8 mouse cellular contexts compared by ENCODE assay signal in the genomic region with DNA sequence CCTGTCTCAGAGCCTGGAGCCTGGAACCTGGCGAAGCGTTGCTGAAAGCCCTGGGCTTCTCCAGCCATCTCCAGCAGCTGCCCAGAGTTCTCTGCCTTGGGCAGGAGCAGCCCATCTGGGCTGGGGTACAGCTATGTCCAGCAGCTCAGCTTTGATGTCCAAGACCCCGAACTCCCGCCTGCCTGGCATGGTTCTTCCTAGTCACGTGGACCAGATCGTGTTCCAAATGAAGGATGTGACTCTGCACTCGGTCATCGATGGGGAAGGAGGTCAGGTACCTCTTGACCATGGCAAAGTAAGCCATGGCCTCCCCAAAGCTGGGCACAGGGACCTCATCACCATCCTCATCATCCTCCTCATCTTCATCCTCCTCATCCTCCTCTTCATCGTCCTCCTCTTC. TPM values are rescaled to one million over a fixed set of nuclear protein-coding genes. Genes with fewer than 3 reads are reported as not detected.
DNase-seq lines count a peak whose midpoint lies in the region; ATAC-seq and TF ChIP-seq lines count a peak whose summit lies in the region.

No protein-coding gene starts in this region.

- peaks cover 37% of the 10 kb centered on the region for H3K4me1 ChIP-seq in kidney, adult 2 months (ENCODE audit: control insufficient read depth, insufficient read depth, low read length)
- peaks cover 7% of the 10 kb centered on the region for H3K4me1 ChIP-seq in embryonic fibroblast, embryonic 13.5 days (ENCODE audit: control insufficient read depth, insufficient read depth, low read length)
- H3K4me1 ChIP-seq in intestine, embryonic 16.5 days (ENCODE audit: control insufficient read depth, insufficient read depth, low read length): peaks cover 36% of the 10 kb centered on the region
- peaks cover 54% of the 10 kb centered on the region for H3K4me1 ChIP-seq in midbrain, embryonic 16.5 days (ENCODE audit: control insufficient read depth, insufficient read depth, low read length)

- no peaks in the 10 kb centered on the region for H3K36me3 ChIP-seq in kidney, adult 2 months (ENCODE audit: control insufficient read depth, insufficient read depth, low read length)
- H3K36me3 ChIP-seq in intestine, embryonic 16.5 days (ENCODE audit: control insufficient read depth, insufficient read depth, low read length): no peaks in the 10 kb centered on the region; the same call in 1 of the 2 replicates
- H3K36me3 ChIP-seq in midbrain, embryonic 16.5 days (ENCODE audit: control insufficient read depth, insufficient read depth, low read length): no peaks in the 10 kb centered on the region

- no peak for ATAC-seq in intestine, embryonic 16.5 days
- ATAC-seq in midbrain, embryonic 16.5 days: no peak

- H3K4me2 ChIP-seq in intestine, embryonic 16.5 days (ENCODE audit: low read depth, low read length): peak overlapping the region; percentile 95
- H3K4me2 ChIP-seq in midbrain, embryonic 16.5 days (ENCODE audit: low read length): peak overlapping the region; percentile 100

- peak overlapping the region; percentile 82 for H3K27ac ChIP-seq in kidney, adult 2 months (ENCODE audit: insufficient read depth, low read depth, low read length)
- no peak overlapping the region for H3K27ac ChIP-seq in embryonic fibroblast, embryonic 13.5 days (ENCODE audit: insufficient read depth, low read length)
- H3K27ac ChIP-seq in intestine, embryonic 16.5 days (ENCODE audit: low read length): peak overlapping the region; percentile 90
- H3K27ac ChIP-seq in midbrain, embryonic 16.5 days (ENCODE audit: low read length): no peak overlapping the region

- no peak for TF ChIP-seq POLR2A in kidney, adult 2 months (IDR thresholded peaks at IDR 0.05; ENCODE audit: low read depth, low read length)
- no peak for TF ChIP-seq POLR2A in embryonic fibroblast, embryonic 13.5 days (IDR thresholded peaks at IDR 0.05; ENCODE audit: low read depth, low read length)

- TF ChIP-seq CTCF in kidney, adult 2 months (conservative IDR thresholded peaks at IDR 0.05; ENCODE audit: insufficient read depth, insufficient read length, low read depth, low read length): no peak
- TF ChIP-seq CTCF in embryonic fibroblast, embryonic 13.5 days (IDR thresholded peaks at IDR 0.05; ENCODE audit: borderline replicate concordance, insufficient read depth, low read length): no peak

- peak; percentile 51 for DNase-seq in kidney, adult 2 months
- no peak for DNase-seq in kidney, postnatal 10 days
- DNase-seq in B cell, adult 2 months: no peak
- no peak for DNase-seq in thymus, postnatal 36 days
- DNase-seq in gastrocnemius, postnatal 25 days: no peak

- 29% methylated on average over 9 of the region's 9 CpGs for WGBS in kidney, adult 2 months
- WGBS in intestine, embryonic 16.5 days: 59% methylated on average over 9 of the region's 9 CpGs
- 85% methylated on average over 9 of the region's 9 CpGs for WGBS in midbrain, embryonic 16.5 days

- no peaks in the 10 kb centered on the region for H3K9me3 ChIP-seq in intestine, embryonic 16.5 days (ENCODE audit: control insufficient read depth, low read length)
- no peaks in the 10 kb centered on the region for H3K9me3 ChIP-seq in midbrain, embryonic 16.5 days (replicated peaks; ENCODE audit: control insufficient read depth, low read length, poor library complexity, severe bottlenecking)

- peak overlapping the region; percentile 96 for H3K9ac ChIP-seq in intestine, embryonic 16.5 days (ENCODE audit: low read depth, low read length)
- H3K9ac ChIP-seq in midbrain, embryonic 16.5 days (ENCODE audit: low read depth, low read length): peak overlapping the region; percentile 95

- peak overlapping the region; percentile 72 for H3K4me3 ChIP-seq in kidney, adult 2 months (ENCODE audit: insufficient read depth, low read depth, low read length)
- H3K4me3 ChIP-seq in embryonic fibroblast, embryonic 13.5 days (ENCODE audit: insufficient read depth, low read length): peak overlapping the region; percentile 72
- peak overlapping the region; percentile 84 for H3K4me3 ChIP-seq in intestine, embryonic 16.5 days (ENCODE audit: low read length)
- peak overlapping the region; percentile 91 for H3K4me3 ChIP-seq in midbrain, embryonic 16.5 days (ENCODE audit: low read depth, low read length)

- no peaks in the 10 kb centered on the region for H3K27me3 ChIP-seq in kidney, adult 2 months (replicated peaks; ENCODE audit: control insufficient read depth, insufficient read depth, low read length)
- H3K27me3 ChIP-seq in intestine, embryonic 16.5 days (replicated peaks; ENCODE audit: control insufficient read depth, insufficient read depth, low read length): no peaks in the 10 kb centered on the region
- H3K27me3 ChIP-seq in midbrain, embryonic 16.5 days (ENCODE audit: control insufficient read depth, insufficient read depth, low read depth, low read length): peaks cover 5% of the 10 kb centered on the region; the same call in 1 of the 2 replicates

RNA-seq across cellular contexts. Expression of gene Cenpb, which starts 1.9 kb away (rescaled TPM):
- 95.3 and 105 TPM in 2 replicates for polyA plus RNA-seq in kidney, adult 2 months (2012; rRNA removed)
- 52.2 and 55.0 TPM in 2 replicates for polyA plus RNA-seq in embryonic fibroblast, embryonic 13.5 days (2011; ENCODE audit: insufficient read length, low read depth, missing spikeins)
- 9.5 and 9.7 TPM in 2 replicates for polyA plus RNA-seq in intestine, embryonic 16.5 days (2015; fragmentation: Nextera tagmentation; extraction: Ambion mirVana)
- polyA plus RNA-seq in midbrain, embryonic 16.5 days (2015; fragmentation: Nextera tagmentation; extraction: Ambion mirVana): 11.1 and 11.7 TPM in 2 replicates
- total RNA-seq in gastrocnemius, postnatal 25 days (2021): 10 to 100 TPM; 58.9 to 61.8 TPM

RNA-seq across cellular contexts. Expression of gene Cdc25b, which starts 8.8 kb away (rescaled TPM):
- 12.9 TPM in 2 replicates for polyA plus RNA-seq in kidney, adult 2 months (2012; rRNA removed)
- polyA plus RNA-seq in embryonic fibroblast, embryonic 13.5 days (2011; ENCODE audit: insufficient read length, low read depth, missing spikeins): 19.4 and 33.1 TPM in 2 replicates
- polyA plus RNA-seq in intestine, embryonic 16.5 days (2015; fragmentation: Nextera tagmentation; extraction: Ambion mirVana): 41.2 and 46.4 TPM in 2 replicates
- 16.2 and 18.5 TPM in 2 replicates for polyA plus RNA-seq in midbrain, embryonic 16.5 days (2015; fragmentation: Nextera tagmentation; extraction: Ambion mirVana)
- 1 to 10 TPM; 1.5 to 4.8 TPM for total RNA-seq in gastrocnemius, postnatal 25 days (2021)

RNA-seq across cellular contexts. Expression of gene Spef1, which starts 9.2 kb away (rescaled TPM):
- 4.6 and 5.2 TPM in 2 replicates for polyA plus RNA-seq in kidney, adult 2 months (2012; rRNA removed)
- polyA plus RNA-seq in embryonic fibroblast, embryonic 13.5 days (2011; ENCODE audit: insufficient read length, low read depth, missing spikeins): 4.4 and 10.8 TPM in 2 replicates
- polyA plus RNA-seq in intestine, embryonic 16.5 days (2015; fragmentation: Nextera tagmentation; extraction: Ambion mirVana): 3.1 and 3.6 TPM in 2 replicates
- 9.5 and 11.2 TPM in 2 replicates for polyA plus RNA-seq in midbrain, embryonic 16.5 days (2015; fragmentation: Nextera tagmentation; extraction: Ambion mirVana)
- 1 to 10 TPM; 1.9 to 2.1 TPM for total RNA-seq in gastrocnemius, postnatal 25 days (2021)

RNA-seq across cellular contexts. Expression of gene 1700037H04Rik, which starts 18.1 kb away (rescaled TPM):
- 107 and 112 TPM in 2 replicates for polyA plus RNA-seq in kidney, adult 2 months (2012; rRNA removed)
- 29.0 and 34.0 TPM in 2 replicates for polyA plus RNA-seq in embryonic fibroblast, embryonic 13.5 days (2011; ENCODE audit: insufficient read length, low read depth, missing spikeins)
- polyA plus RNA-seq in intestine, embryonic 16.5 days (2015; fragmentation: Nextera tagmentation; extraction: Ambion mirVana): 138 and 160 TPM in 2 replicates
- 74.0 and 74.1 TPM in 2 replicates for polyA plus RNA-seq in midbrain, embryonic 16.5 days (2015; fragmentation: Nextera tagmentation; extraction: Ambion mirVana)
- total RNA-seq in gastrocnemius, postnatal 25 days (2021): 1 to 10 TPM; 3.3 to 6.6 TPM

RNA-seq across cellular contexts. Expression of gene Ap5s1, which starts 28.9 kb away (rescaled TPM):
- 48.5 and 51.6 TPM in 2 replicates for polyA plus RNA-seq in kidney, adult 2 months (2012; rRNA removed)
- 13.0 and 13.8 TPM in 2 replicates for polyA plus RNA-seq in embryonic fibroblast, embryonic 13.5 days (2011; ENCODE audit: insufficient read length, low read depth, missing spikeins)
- 27.2 and 30.7 TPM in 2 replicates for polyA plus RNA-seq in intestine, embryonic 16.5 days (2015; fragmentation: Nextera tagmentation; extraction: Ambion mirVana)
- polyA plus RNA-seq in midbrain, embryonic 16.5 days (2015; fragmentation: Nextera tagmentation; extraction: Ambion mirVana): 33.0 and 34.7 TPM in 2 replicates
- 10 to 100 TPM; 18.2 to 20.1 TPM for total RNA-seq in gastrocnemius, postnatal 25 days (2021)

Comparison
In these comparisons a context has a peak if more than half of its experiments do, and no peak if none do; other contexts are left out.
1. H3K27ac ChIP-seq: peak in kidney, adult 2 months (single experiment) and intestine, embryonic 16.5 days (single experiment); none in embryonic fibroblast, embryonic 13.5 days (single experiment) and midbrain, embryonic 16.5 days (single experiment).
2. Peak in every context shown above with its lines, with median percentiles within 50 percentile points of each other: H3K4me3 ChIP-seq.